Mouse (Mus musculus) lung, embryonic 14.5 days (tissue): ENCODE measurements at regions not wholly inside any gene's neighbourhood (a gene's known extent, or its start where the extent isn't known, plus 50 kb on each side); places are given as distances from the start of the nearest gene placed in this dataset.

Source experiments
- ATAC-seq: fragments of 200-750 bp; cut with Nextera tagmentation; 2 replicates; pipeline ENCODE4 v1.8.0; 2017; ENCODE audit warnings: mild to moderate bottlenecking, moderate TSS enrichment, moderate library complexity; ENCODE audit not compliant: insufficient read depth
- DNase-seq: peaks from one replicate; pipeline ENCODE4 v3.0.0-alpha.2; 2015
- H3K27ac ChIP-seq: fragments of 300-500 bp; sonication (generic); 2 replicates; pipeline ENCODE4 v1.5.1; 2014; ENCODE audit warnings: low read depth, mild to moderate bottlenecking, moderate library complexity
- H3K27me3 ChIP-seq: fragments of 300-500 bp; sonication (generic); 2 replicates; pipeline ENCODE4 v1.6.1; 2014; ENCODE audit warnings: low read length, control low read depth; ENCODE audit not compliant: insufficient read depth
- H3K36me3 ChIP-seq: fragments of 300-500 bp; sonication (generic); 2 replicates; pipeline ENCODE4 v1.6.1; 2014; ENCODE audit warnings: control low read depth; ENCODE audit not compliant: insufficient read depth
- H3K4me1 ChIP-seq: fragments of 300-500 bp; sonication (generic); 2 replicates; pipeline ENCODE4 v1.6.1; 2014; ENCODE audit warnings: antibody characterized with exemption, control low read depth; ENCODE audit not compliant: insufficient read depth
- H3K4me2 ChIP-seq: fragments of 300-500 bp; sonication (generic); 2 replicates; pipeline ENCODE4 v1.6.1; 2014; ENCODE audit warnings: mild to moderate bottlenecking
- H3K4me3 ChIP-seq: fragments of 300-500 bp; sonication (generic); 2 replicates; pipeline ENCODE4 v1.5.1; 2014; ENCODE audit warnings: low read depth, low read length
- H3K9ac ChIP-seq: fragments of 300-500 bp; sonication (generic); 2 replicates; pipeline ENCODE4 v1.6.1; 2014
- H3K9me3 ChIP-seq: fragments of 300-500 bp; sonication (generic); 2 replicates; pipeline ENCODE4 v1.6.1; 2016; ENCODE audit warnings: low read depth, low read length, control low read depth
- CTCF ChIP-seq: IDR thresholded peaks from 2 replicates; pipeline ENCODE4 v1.5.1; 2016; ENCODE audit warnings: antibody characterized with exemption, low read depth
- WGBS: fragments of 180-500 bp; shearing (Covaris S2); extraction: QIAGEN DNeasy Blood & Tissue Kit; methylation state at CpG from one replicate; pipeline ENCODE4 v1.1.7; 2014; 5-methylcytosine and 5-hydroxymethylcytosine counted together

GRCm38 (mm10) chr10:22978442-22978841 is 158.5 kb upstream of the Tcf21 start:
- H3K4me3 ChIP-seq = no peak overlapping the region
- 68% methylated on average over 7 of the region's 7 CpGs for WGBS
- TF ChIP-seq CTCF = no peak
- DNase-seq (no peak), ATAC-seq (no peak)
- no peak overlapping the region for H3K9ac ChIP-seq
- H3K4me2 ChIP-seq = no peak overlapping the region
- no peaks in the 10 kb centered on the region for H3K36me3 ChIP-seq
- no peaks in the 10 kb centered on the region for H3K27me3 ChIP-seq
- no peaks in the 10 kb centered on the region for H3K4me1 ChIP-seq
- no peak overlapping the region for H3K27ac ChIP-seq
- H3K9me3 ChIP-seq = no peaks in the 10 kb centered on the region

GRCm38 (mm10) chr10:22956956-22957355 is 137.0 kb upstream of the Tcf21 start:
- Histone ChIP-seq H3K4me3 (no peak overlapping the region), H3K4me1 (no peaks in the 10 kb centered on the region), H3K27ac (no peak overlapping the region), H3K4me2 (no peak overlapping the region), H3K9me3 (no peaks in the 10 kb centered on the region), H3K27me3 (no peaks in the 10 kb centered on the region), H3K36me3 (no peaks in the 10 kb centered on the region), H3K9ac (no peak overlapping the region)
- WGBS = 62% methylated on average over 7 of the region's 7 CpGs
- ATAC-seq = no peak
- TF ChIP-seq CTCF = no peak
- DNase-seq = no peak

GRCm38 (mm10) chr10:22953283-22953682 is 133.3 kb upstream of the Tcf21 start:
- H3K36me3 ChIP-seq = no peaks in the 10 kb centered on the region
- WGBS = 22% methylated on average over 6 of the region's 6 CpGs
- no peak overlapping the region for H3K9ac ChIP-seq
- H3K4me2 ChIP-seq = no peak overlapping the region
- DNase-seq (peak; percentile 34), ATAC-seq (peak; percentile 58; the same call in 1 of the 2 replicates)
- peak overlapping the region; percentile 12; the same call in 1 of the 2 replicates for H3K27ac ChIP-seq
- H3K9me3 ChIP-seq = no peaks in the 10 kb centered on the region
- H3K27me3 ChIP-seq = no peaks in the 10 kb centered on the region
- no peak overlapping the region for H3K4me3 ChIP-seq
- H3K4me1 ChIP-seq = no peaks in the 10 kb centered on the region
- TF ChIP-seq CTCF = no peak

- no peak overlapping the region for H3K9ac ChIP-seq
- H3K27ac ChIP-seq = no peak overlapping the region
- H3K27me3 ChIP-seq = no peaks in the 10 kb centered on the region
- no peak overlapping the region for H3K4me3 ChIP-seq
- ATAC-seq (no peak), DNase-seq (no peak)
- H3K9me3 ChIP-seq = no peaks in the 10 kb centered on the region
- no peak for TF ChIP-seq CTCF
- WGBS = 100% methylated on average over 1 of the region's 1 CpGs
- no peak overlapping the region for H3K4me2 ChIP-seq
- no peaks in the 10 kb centered on the region for H3K36me3 ChIP-seq
- no peaks in the 10 kb centered on the region for H3K4me1 ChIP-seq
Observed at GRCm38 (mm10) chr10:22944247-22944646, 124.3 kb upstream of the Tcf21 start.

- ATAC-seq = peak; percentile 95
- Histone ChIP-seq H3K9me3 (no peaks in the 10 kb centered on the region), H3K4me2 (no peak overlapping the region), H3K4me1 (no peaks in the 10 kb centered on the region), H3K4me3 (no peak overlapping the region), H3K36me3 (no peaks in the 10 kb centered on the region), H3K27ac (no peak overlapping the region; the same call in 1 of the 2 replicates), H3K27me3 (no peaks in the 10 kb centered on the region), H3K9ac (no peak overlapping the region)
- 28% methylated on average over 8 of the region's 8 CpGs for WGBS
- DNase-seq = peak; percentile 86
- no peak for TF ChIP-seq CTCF
Observed at GRCm38 (mm10) chr10:22927977-22928376, 108.0 kb upstream of the Tcf21 start.

DNA sequence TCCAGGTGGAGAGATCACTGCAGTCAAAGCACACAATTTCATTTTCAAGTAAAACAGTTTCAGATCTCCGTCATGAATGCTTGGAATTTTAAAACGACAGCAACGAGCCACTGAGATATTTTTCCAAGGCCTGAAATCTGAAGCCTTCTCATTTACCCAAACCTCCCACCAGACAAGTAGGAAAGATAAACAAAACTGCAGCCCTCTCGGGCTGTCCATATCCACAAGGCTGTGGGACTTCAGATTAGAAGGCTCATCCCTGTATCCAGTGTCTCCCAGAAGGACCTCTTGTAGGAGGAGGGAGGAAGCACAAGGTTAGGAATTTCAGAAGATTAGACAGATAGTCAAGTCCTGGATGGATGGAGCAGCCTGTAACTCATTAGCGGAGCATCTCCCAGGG is 106.1 kb upstream of the Tcf21 start:
- Histone ChIP-seq H3K4me2 (no peak overlapping the region), H3K4me3 (no peak overlapping the region), H3K4me1 (peaks cover 3% of the 10 kb centered on the region; the same call in 1 of the 2 replicates), H3K36me3 (no peaks in the 10 kb centered on the region), H3K9me3 (no peaks in the 10 kb centered on the region), H3K9ac (no peak overlapping the region), H3K27ac (peak overlapping the region; percentile 73), H3K27me3 (no peaks in the 10 kb centered on the region)
- DNase-seq (peak; percentile 66), ATAC-seq (no peak)
- 6% methylated on average over 5 of the region's 5 CpGs for WGBS
- no peak for TF ChIP-seq CTCF

- Histone ChIP-seq H3K4me2 (no peak overlapping the region), H3K27ac (peak overlapping the region; percentile 67), H3K4me3 (no peak overlapping the region), H3K36me3 (no peaks in the 10 kb centered on the region), H3K4me1 (peaks cover 7% of the 10 kb centered on the region; the same call in 1 of the 2 replicates), H3K27me3 (no peaks in the 10 kb centered on the region), H3K9ac (no peak overlapping the region), H3K9me3 (no peaks in the 10 kb centered on the region)
- DNase-seq = no peak
- no peak for ATAC-seq
- no peak for TF ChIP-seq CTCF
- WGBS = 50% methylated on average over 11 of the region's 11 CpGs
Observed at GRCm38 (mm10) chr10:22921035-22921965, 101.3 kb upstream of the Tcf21 start.
